Mouse (Mus musculus) layer of hippocampus, adult 18-20 months (tissue): ENCODE results near the gene Sh3glb2. TPM values are rescaled to one million over a fixed set of nuclear protein-coding genes. Genes with fewer than 3 reads are reported as not detected.

Source experiments
- DNase-seq, 2 experiments: peaks; one replicate each; pipeline ENCODE4 v3.0.0; 2022; ENCODE audit warnings: low spot score in 2 of 2
- long read RNA-seq: library from polyadenylated mRNA; stranded (forward); transcript quantifications from one replicate; pipeline ENCODE4 v2.0.0, GENCODE M21; 2021
- total RNA-seq, 2 experiments: library from RNA; stranded (reverse); gene quantifications; 2 replicates each; pipeline ENCODE4 v1.2.3; 2021

Gene Sh3glb2
- 100 to 1,000 TPM; 274 to 286 TPM for total RNA-seq
- long read RNA-seq, transcript Sh3glb2-201 (11 exons, 1,810 nt) = major isoform, 8 of 407 reads
- long read RNA-seq, partial matches to known transcripts = 39 of 407 reads
- long read RNA-seq, other reads (novel, unspliced or antisense) = 358 of 407 reads

DNA sequence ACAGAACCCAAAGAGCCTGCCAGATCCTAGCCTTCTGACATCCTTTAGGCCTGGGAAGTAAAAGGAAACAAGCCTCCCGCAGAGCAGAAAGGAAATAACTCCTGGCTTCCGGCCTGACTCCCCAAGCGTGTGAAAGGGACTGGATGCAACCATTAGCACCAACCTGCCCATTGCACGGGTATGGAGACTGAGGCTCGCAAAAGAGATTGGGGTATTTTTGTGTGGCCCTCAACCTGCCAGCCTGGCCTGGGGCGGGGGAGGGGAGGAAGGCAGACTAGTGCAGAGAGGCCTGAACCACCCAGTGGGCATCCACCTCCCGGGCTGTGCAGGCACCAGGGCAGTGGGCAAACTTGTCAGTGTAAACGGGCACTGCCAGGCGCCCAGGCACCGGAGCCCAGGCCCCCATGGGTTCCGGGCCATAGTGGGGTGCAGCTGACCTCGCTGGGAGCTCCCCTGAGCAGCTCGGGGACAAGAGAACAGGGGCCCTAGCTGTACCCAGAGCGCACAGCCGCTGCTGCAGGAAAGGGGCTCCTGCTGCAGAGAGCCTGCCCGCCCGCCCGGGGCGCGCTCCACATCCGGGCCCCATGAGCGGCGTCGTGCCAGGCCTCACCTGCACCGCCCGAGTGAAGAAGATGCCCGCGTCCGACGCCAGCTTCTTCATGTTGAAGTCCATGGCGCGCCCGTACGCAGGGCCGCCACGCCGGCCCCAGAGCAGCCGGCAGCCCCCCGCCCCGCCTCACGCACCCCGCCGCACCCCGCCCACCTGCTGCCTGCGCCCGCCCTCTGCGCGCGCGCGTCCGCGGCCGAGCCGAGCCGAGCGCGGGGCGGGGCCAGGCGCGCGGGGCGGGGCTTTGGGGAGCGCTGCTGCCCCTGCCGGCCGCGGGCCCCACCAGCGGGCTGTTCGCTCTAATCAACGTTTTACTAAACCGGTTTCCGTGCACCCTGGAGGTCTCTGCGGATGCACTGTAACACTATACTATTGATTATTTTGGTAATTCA is at the start of gene Sh3glb2:
Gene Sh3glb2 (minus strand): TSS at position 805 of the 999 bp plus-strand sequence.
- peak; percentile 52 to 80 for DNase-seq

DNA sequence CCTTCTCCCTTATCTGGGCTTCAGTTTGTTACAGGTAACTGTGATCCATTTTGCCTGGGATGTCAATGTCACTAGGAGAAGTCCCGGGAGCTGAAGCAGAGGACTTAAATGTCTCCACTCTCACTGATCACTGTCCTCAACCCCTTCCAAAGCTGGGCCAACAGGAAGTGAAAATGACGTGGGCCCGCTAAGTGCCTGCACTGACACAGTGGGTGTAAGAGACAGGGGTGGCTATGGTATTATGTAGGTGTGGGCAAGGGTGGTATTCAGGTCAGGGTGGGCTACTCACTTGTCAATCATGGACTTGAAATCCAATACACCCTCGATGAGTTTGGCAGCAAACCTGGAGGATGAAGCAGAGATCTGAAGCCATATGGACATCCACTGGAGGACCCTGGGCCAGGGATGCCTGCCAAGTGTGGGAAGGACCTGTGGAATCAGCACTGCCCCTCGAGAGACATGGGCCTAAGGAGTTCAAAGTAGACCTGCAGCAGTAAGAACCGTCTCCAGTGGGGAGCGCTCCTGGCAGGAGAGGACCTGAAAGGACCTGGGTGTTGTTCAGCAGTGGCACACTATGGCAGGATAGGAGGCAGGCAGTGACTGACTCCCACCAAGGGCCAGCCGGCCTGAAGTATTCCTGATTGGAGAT is 49.4 kb upstream of the Sh3glb2 start:
- no peak for DNase-seq

DNA sequence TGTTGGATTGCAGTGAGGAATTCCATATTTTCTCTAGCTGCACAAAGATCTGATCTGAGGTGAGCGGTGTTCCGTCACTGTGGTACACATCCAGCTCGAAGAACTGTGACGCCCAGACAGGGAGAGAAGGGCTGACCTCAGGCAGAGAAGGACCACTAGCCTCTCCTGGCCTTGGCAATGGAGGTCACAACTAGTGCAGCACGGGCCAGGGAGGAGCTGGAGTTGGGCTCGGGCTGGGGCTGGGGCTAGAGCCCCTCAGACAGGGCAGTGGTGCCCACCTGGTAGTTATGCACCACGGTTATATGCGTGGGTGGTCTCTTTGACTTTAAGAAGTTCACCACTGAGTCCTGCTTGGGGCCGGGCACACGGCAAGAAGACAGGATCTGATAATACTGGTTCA is 48.6 kb upstream of the Sh3glb2 start:
- no peak for DNase-seq

DNA sequence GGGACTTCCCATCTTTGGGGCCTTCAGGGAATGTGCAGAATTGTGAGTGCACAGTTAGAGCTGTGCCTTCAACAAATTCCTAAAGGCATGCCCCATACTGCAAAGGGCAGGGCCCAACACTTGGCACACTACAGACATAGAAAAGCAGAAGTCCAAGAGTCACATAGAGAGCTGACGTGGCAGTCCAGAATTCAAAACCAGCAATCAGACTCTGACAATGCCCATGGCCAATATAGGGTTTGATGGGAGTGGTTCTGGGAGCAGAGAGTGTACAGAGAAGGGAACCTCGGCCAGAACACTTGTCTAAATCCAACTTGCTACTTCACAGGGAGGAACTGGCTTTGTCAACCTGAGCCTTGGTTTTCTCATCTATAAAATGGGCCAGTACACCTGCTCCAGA is 48.1 kb upstream of the Sh3glb2 start:
- DNase-seq = no peak

DNA sequence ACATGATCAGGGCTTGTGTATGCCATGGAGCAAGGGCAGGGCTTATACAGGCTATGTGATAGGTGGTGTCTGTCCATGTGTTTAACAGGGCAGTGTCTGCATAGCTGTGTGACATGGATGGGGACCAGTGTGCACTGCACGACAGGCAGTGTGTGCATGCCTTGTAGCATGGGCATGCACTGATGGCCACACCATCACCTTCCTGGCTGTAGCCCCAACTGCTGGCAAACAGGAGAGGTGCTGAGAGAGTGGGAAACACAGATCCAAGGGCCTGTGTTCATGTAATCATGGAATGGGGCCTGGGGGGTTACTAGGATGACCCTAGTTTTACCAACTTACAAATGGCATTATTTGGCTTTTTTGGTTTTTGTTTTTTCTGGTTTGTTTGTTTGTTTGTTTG is 44.7 kb upstream of the Sh3glb2 start:
- no peak for DNase-seq

DNA sequence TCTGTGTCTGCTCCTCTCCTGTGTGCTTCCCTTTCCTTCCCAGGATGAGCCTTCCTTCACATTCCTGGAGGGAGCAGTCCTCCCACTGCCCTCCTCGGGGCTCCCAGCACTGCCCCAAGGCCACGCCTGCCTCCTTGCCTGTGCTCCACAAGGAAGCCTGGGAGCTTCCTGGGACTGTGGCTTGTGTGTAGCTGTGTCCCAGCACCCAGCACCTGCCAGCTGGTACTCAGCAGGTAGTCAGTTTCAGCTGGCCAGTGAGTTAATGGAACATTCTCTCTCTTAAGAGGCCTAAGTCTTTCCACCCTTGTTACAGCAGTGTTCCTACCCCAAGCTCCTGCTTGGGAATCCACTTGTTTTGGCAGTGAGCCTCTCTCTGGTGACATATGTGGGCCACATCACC is 43.7 kb upstream of the Sh3glb2 start:
- no peak for DNase-seq

DNA sequence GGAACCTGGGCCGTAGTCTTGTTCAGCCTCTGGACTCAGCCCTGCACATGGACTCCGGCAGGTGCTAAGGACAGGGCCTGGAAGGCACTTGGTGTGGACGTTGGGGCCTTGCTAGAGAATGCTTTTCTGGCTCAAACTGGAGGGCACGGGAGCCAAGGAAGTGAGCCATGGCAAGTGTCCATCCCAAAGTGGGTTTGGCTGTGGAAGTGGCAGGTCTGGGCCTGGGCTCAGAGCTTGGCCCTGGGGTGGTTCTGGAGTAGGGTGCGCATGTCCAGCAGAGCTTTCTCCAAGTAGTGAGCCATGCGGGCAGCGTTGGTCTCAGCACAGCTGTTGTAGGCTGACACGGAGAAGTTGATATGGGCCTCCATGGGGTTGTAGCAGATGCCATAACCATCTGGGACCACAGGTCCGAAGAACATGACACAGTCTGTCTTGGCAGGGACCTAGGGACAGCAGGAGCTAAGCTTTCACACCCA is 43.3 kb upstream of the Sh3glb2 start:
- DNase-seq = no peak

DNA sequence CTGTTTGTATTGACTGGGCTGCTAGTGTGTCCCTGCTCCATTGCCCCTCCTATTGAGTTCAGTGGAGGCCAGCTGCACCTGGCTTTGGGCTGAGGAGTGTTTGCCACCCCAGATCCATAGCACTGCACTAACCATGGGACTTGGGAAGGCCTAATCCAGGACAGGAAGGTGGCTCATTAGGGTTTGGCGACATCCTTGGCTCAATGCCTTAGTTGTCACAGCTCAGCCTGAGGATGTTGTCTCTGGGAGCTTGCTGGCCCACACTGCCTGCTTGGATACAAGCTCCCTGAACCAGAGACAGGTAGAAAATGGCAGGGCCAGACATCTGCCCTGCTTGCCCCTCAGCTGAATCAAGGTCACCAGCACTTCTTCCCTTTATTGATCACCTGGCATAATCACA is 42.4 kb upstream of the Sh3glb2 start:
- no peak for DNase-seq

DNA sequence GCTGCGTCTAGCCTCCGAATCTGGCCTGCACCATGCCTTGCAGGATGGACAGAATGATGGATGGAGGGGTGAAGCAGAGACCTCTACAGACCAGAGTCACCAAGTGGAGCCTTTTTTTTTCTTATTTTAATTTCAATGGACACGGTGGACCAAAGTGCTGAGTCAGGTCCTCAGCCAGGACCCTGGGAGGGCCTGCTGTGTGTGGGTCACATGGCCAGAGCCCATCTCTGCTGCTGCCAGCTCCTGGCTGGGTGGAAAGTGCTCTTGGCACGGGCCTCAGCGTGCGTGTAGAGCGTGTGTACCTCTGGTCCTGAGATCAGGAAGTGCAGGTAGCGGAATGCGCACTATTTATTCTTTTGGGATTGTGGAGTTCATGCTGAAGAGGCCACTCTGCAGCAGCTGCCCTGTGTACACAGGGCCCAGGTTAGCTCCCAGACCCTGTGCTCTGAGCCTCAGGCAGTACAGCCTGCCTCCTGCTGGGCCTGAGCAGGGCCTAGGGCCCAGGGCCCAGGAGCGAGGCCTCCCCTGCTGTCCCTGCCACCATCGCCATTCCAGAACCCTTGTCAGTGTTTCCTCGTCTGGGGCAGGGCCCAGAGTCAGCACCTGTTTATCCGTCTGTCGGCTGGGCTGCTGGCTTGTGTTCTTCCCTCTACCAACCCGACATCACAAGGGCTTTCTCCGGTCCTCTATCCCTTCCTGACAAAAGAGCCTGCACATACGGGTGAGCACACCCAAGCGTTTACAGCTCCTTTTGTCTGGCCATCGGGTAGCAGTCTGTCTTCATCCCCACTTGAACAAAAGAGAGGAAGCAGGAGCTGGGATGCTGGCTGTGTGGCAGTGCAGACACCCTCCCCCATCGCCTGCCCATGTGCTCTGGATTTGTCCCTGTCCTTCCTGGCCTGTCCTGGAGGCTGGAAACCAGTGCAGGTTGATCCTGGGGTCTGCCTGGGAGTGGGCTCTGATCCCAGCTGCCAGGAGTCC is 40.3 kb upstream of the Sh3glb2 start:
- DNase-seq = no peak

DNA sequence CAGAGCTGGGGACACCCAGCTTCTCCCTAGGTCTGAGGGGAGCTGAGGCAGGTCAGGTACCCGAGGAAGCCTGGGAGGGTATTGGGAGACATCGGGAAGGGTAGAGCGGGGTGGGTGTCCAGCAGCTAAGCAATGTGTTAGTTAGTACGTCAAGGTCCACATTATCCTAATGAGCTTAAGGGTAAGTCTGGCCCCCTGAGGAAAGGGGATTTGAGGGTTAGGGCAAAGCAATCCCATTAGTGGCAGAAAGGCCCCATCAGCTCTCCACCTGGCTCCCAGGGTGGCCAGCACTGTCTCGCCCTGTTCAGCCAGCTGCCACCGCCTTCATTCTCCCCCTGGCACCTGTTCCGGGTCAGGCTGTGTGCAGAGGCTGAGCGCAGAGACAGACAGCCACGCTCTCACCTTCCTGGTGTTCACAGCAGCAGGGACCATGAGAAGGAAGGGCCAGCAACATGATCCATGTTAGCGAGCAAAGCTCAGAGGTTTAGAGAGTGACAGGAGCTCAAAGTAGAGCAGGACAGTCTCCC is 38.9 kb upstream of the Sh3glb2 start:
- DNase-seq = no peak

DNA sequence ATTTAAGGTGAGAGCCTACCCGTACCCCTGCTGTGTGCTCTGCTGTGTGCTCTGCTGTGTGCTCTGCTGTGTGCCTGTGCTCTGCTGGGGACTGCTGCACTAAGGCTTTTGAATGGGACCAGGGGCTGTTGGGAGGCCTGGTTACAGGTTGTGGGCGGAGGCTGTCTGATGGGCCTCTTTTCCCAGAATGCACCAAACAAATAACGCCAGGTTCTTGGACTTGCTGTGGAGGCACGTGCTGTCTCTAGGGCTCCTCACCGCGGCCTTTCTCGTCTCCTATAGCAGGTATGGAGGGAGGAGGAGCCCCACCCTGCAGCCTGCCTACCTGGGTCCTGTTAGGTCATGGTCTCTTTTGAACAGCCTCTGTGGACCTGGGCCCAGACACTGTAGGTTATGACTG is 37.1 kb upstream of the Sh3glb2 start:
- no peak for DNase-seq

DNA sequence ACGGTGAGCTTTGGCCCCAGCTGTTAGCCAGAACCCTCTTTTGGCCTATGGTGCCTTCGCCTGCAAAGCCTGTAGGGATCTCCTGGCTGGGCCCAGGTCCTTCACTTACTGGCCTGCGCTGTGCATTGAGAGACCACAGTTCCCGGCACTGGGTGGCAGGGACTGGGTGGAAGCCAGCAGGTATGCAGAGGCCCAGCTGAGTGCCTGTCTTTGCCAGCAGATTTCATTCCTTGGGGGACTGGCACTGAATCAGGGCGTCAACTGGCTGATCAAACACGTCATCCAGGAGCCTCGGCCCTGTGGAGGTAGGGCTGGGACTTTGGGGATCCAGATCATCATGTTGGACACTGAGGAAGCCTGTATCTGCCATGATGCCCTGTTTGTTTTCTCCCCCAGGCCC is 36.6 kb upstream of the Sh3glb2 start:
- DNase-seq = no peak

DNA sequence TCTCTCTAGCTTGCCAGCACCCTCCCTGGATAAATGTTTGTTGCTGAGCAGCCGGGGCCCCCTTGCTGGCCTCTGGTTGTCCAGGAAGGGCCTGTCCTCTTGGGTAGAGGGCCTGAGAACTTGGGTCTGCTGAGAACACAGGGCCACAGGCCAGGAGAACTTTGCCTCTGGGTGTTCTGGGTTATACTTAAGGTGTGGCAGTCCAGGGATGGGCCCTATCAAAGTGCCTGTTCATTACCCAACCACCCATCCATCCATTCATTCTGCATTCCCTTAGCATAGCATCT is 34.2 kb upstream of the Sh3glb2 start:
- DNase-seq = no peak

DNA sequence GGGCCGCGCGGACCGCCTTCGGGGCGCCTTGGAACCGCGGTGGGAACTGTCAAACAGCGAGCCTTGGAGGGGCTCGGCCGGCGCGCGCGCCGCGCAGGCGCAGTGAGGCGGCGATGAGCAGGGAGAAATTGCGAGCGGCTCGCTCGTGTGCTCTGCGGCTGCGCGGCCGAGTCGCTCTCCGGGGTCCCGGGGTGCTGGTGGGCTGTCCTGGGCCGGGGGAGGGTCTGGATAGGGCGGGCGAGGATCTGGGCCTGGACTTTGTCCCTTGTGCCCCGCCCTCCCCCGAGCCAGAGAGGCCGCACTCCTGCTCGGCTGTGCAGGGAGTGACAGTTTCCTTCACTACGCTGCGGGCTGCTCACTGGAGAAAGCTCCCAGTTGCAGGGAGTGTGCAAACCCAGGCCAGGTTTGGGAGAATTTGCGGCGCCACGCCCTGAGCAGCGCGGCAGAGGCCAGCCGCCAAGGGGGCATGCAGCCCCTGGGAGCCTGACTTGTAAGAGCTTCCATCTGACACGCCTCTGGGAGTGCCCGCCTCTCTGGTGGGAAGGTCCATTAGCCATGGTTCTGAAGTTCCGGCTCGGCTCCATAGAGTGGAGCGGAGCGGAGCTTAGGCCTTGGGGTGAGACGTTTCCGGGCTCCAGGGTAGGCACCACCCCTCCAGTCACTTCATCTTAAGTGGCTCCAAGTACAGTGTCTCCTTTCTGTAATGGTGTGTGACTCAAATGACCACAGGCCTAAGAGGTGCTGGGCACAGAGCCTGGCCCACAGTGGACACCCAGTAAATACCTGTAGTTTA is 33.6 kb upstream of the Sh3glb2 start:
- DNase-seq = peak; percentile 51 to 62

DNA sequence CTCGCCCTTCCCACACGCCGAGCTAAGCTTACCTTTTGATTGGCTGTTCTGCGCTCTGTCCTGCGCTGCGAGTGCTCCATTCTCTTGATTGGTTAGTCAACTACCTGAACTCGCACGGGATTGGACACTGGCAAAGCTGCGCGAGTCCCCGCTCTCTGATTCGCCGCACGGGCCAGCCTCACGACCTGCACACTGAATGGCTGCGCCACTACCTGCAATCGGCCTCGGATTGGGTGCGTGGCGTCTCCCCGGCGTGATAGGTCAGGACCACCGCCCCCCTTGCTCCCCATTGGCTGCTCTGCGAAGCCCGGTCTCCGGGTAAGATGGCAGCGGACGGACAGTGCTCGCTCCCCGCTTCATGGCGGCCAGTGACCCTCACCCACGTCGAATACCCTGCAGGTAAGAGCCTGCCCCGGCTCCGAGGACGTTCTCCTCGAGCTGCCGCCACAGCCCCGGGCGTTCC is 33.0 kb upstream of the Sh3glb2 start, which contains the start of gene Dolpp1:
Gene Dolpp1 (plus strand): TSS at position 141 of the 463 bp plus-strand sequence.
- DNase-seq = peak; percentile 99

DNA sequence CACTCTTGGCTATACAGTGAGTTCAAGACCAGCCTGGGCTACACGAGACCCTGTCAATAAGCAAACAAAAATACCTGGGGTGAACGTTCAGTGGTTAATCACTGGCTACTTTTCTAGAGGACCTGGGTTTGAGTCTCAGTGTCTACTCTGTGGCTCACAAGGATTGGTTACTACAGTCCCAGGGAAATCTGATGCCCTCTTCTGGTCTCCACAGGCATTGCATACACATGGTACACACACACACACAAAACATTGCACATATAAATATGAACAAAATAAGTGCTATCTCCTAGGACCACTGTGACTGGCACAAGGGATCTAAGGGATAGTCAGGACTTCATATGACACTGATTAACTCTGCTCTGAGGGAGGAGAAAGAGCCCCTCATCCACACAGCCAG is 29.9 kb upstream of the Sh3glb2 start:
- no peak for DNase-seq

DNA sequence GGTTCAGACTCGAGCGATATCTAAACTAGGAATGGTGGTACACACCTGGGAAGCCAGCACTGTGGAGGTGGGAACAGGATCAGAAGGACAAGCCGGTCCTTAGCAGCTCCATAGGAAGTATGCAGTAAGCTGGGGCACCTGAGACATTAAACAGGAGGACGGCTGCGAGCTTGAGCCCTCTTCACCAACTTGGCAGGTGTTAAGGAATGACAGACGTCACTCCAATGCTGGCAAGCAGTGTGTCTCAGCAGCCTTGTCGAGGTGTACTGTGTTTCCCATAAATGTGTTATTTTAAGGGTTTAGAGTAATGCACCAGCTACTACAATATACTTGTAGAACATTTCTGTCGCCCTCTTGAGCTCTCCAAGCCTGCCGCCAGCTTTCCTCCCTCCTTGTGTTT is 27.8 kb upstream of the Sh3glb2 start:
- DNase-seq = no peak

DNA sequence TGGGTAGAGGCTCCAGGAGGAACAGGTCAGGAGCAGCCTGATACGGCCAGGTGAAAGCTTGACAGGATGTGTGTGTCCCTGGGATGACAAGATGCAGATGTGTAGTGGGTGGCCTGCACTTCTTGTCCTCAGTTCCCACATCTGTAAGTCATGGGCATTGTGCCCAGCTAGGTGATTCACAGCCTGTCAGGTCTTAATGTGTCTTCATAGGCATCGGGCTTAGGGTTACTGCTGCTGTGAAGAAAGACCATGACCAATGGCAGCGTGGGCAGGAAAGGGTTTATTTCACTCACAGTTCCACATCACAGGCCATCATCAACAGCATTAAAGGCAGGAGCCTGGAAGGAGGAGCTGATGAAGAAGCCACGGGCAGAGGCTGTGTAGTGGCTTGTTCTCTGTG is 26.5 kb upstream of the Sh3glb2 start:
- no peak for DNase-seq

DNA sequence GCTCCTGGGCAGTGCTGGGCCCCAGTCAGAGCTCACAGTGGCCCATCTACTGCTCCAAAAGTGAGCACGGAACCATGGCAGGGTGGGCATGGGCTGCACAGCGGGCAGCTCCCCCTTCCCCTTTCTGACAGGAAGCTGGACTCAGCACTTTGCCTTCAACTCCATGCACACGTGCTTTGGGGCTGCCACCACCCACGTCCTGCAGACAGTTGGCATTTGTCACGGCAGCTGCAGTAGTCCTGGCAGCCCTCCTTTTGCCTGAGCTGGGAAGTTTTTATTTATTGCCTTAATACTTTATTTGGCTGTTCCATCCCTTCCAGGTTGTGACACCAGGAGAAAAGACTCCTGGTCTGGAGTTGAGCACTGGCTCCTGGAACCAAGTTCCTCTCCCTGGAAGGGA is 25.7 kb upstream of the Sh3glb2 start:
- DNase-seq = peak; percentile 24 to 50

DNA sequence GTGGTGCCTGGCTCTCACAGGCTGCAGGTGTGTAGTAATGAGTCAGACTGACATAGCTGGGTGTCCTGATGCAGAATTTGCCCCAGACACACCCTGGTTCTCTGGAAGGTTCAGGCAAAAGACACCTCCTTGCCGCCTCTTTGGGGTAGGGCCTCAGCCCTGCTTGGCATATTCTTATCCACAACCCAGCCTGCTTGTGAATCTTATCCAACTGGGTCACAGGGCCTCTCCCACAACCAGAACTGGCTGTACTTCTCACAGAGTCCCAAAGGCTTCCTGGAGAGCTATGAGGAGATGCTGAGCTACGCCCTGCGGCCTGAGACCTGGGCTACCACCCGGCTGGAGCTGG is 22.2 kb upstream of the Sh3glb2 start:
- no peak for DNase-seq
